Mouse (Mus musculus): ENCODE measurements around the gene Gm28230.

The Gm28230 gene

GRCm38 (mm10) chr2:74739869-74740268 lies 13.3 kb downstream of the Gm28230 start:
- DNase-seq (ENCODE audit: low read depth, low spot score) = no peak

GRCm38 (mm10) chr2:74740311-74741091 lies 14.0 kb downstream of the Gm28230 start:
- DNase-seq (ENCODE audit: low read depth, low spot score) = no peak

GRCm38 (mm10) chr2:74741252-74741978 lies 14.9 kb downstream of the Gm28230 start:
- no peak for DNase-seq (ENCODE audit: low read depth, low spot score)

- no peak for DNase-seq (ENCODE audit: low read depth, low spot score)
Observed at GRCm38 (mm10) chr2:74741979-74742277, 15.4 kb downstream of the Gm28230 start.

- no peak for DNase-seq (ENCODE audit: low read depth, low spot score)
Observed at GRCm38 (mm10) chr2:74745540-74746297, 19.2 kb downstream of the Gm28230 start.

- DNase-seq (ENCODE audit: low read depth, low spot score) = no peak
Observed at GRCm38 (mm10) chr2:74746298-74746921, 19.9 kb downstream of the Gm28230 start.

- DNase-seq (ENCODE audit: low read depth, low spot score) = no peak
Observed at GRCm38 (mm10) chr2:74747006-74747405, 20.5 kb downstream of the Gm28230 start.

GRCm38 (mm10) chr2:74747661-74748141 lies 21.2 kb downstream of the Gm28230 start:
- DNase-seq (ENCODE audit: low read depth, low spot score) = no peak

- no peak for DNase-seq (ENCODE audit: low read depth, low spot score)
Observed at GRCm38 (mm10) chr2:74748436-74748995, 22.0 kb downstream of the Gm28230 start.

GRCm38 (mm10) chr2:74749337-74750121 lies 23.0 kb downstream of the Gm28230 start:
- no peak for DNase-seq (ENCODE audit: low read depth, low spot score)

GRCm38 (mm10) chr2:74750731-74751250 lies 24.3 kb downstream of the Gm28230 start:
- DNase-seq (ENCODE audit: low read depth, low spot score) = no peak

- no peak for DNase-seq (ENCODE audit: low read depth, low spot score)
Observed at GRCm38 (mm10) chr2:74751861-74752260, 25.3 kb downstream of the Gm28230 start.

GRCm38 (mm10) chr2:74752431-74753174 lies 26.1 kb downstream of the Gm28230 start:
- no peak for DNase-seq (ENCODE audit: low read depth, low spot score)

GRCm38 (mm10) chr2:74753175-74753523 lies 26.6 kb downstream of the Gm28230 start:
- no peak for DNase-seq (ENCODE audit: low read depth, low spot score)

- DNase-seq (ENCODE audit: low read depth, low spot score) = no peak
Observed at GRCm38 (mm10) chr2:74753711-74754110, 27.2 kb downstream of the Gm28230 start.

GRCm38 (mm10) chr2:74760146-74760545 lies 33.6 kb downstream of the Gm28230 start:
- no peak for DNase-seq (ENCODE audit: low read depth, low spot score)

- DNase-seq (ENCODE audit: low read depth, low spot score) = no peak
Observed at GRCm38 (mm10) chr2:74761941-74762340, 35.4 kb downstream of the Gm28230 start.

GRCm38 (mm10) chr2:74762522-74763244 lies 36.2 kb downstream of the Gm28230 start, which contains the start of gene Hoxd1:
Hoxd1 (plus strand) TSS chr2:74762980.
- DNase-seq (ENCODE audit: low read depth, low spot score) = no peak

GRCm38 (mm10) chr2:74763245-74763735 lies 36.8 kb downstream of the Gm28230 start:
- no peak for DNase-seq (ENCODE audit: low read depth, low spot score)

Data from c-Kit-negative CD71-positive TER-119-positive erythroid progenitor cells, embryonic 14.5 days (primary cell).